Mouse (Mus musculus): Measurements from ENCODE around the gene Fbp1.
A peak's percentile ranks its signal among the peaks of the same experiment; 100 is the strongest.
"Not testable (repeated sequence)": the region's sequence is repeated elsewhere in the genome, so short reads cannot be mapped to it uniquely, and the experiment has no call there.

Gene Fbp1

GRCm38 (mm10) chr13:62883436-62883835 is 4.6 kb downstream of the Fbp1 start:
- DNase-seq, result no peak

- DNase-seq, result no peak
These were observed 5.2 kb downstream of the Fbp1 start for GRCm38 (mm10) chr13:62882856-62883255.

GRCm38 (mm10) chr13:62881336-62881735 is 6.7 kb downstream of the Fbp1 start:
- no peak for DNase-seq

DNA sequence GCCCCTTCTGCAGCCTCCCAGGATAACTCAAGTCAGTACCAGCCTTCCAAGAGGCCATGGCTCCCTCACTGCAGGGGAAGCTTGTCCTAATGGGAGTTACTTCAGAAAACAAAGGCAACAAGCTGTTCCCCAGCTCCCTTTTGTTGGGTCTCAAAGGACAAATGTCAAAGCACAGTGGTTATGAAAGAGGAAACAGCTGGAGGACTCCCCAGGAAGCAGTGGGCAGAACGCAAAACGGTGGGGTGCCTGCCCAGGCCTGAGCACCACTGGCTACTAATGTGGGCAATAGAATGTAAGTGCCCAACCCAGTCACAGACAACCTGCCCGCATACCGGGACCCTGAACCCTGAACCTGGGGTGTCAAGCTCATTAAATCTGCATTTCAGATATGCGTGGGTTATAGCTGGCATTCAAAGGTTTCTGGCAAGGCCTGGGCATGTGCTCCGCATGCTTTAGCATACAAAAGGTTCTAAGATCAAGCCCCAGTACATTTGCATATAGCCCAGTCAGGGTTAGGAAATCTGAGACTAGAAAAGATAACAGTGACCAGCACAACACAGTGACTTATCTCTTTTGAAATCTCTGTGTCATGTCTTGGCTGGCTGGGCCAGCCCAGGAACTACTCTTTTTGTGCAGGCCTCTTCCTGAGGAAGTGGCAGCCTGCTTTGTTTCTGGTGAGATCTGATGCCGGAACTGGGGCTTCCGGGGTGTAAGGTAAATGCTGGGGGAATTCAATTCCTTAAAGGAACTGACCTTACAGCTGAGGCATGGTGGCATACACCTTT is 8.1 kb downstream of the Fbp1 start:
- DNase-seq, result no peak

- DNase-seq, result no peak
These were observed 8.7 kb downstream of the Fbp1 start for GRCm38 (mm10) chr13:62879411-62879810.

GRCm38 (mm10) chr13:62877247-62877646 is 10.8 kb downstream of the Fbp1 start:
- DNase-seq, result no peak

- DNase-seq, result no peak
These were observed 12.0 kb downstream of the Fbp1 start for GRCm38 (mm10) chr13:62876111-62876510.

DNA sequence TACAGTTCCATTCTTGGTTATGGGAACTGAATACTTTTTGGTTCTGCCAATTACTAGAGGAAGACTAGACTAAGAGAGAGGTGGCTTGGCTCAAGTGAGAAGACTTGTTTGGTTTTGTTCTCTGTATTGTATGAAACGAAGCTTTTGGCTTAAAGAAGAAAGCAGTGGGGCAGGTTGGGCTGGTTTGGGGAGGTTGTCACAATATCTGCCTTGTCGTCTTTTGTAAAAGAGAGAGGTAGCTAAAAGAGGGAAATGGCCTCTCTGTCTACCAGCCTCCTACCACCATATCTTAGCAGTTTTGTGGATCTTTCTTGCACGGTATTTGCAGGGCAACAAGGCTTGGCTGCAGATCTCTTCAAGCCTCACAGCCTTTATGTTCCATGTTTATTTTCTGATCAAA is 15.8 kb downstream of the Fbp1 start:
- DNase-seq, result no peak

DNA sequence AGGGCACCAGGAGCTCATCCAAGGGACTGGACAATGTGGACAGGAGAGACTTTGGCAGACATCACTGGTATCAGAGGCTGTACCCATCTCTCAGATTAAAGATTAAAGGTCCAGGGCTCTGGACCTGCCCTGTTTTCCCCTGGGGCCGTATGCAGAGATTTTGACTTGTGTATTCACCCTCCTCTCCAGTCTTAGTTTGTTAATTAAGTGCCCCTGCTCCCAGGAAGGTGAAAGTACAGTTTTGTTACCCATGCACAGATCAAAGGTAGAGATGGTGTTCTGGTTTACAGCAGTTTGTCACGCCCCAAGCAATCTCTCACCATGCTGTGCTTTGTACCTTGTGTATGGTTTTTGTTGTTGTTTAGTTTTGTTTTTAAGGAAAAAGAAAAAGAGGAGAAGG is 17.5 kb downstream of the Fbp1 start:
- DNase-seq, result no peak

DNA sequence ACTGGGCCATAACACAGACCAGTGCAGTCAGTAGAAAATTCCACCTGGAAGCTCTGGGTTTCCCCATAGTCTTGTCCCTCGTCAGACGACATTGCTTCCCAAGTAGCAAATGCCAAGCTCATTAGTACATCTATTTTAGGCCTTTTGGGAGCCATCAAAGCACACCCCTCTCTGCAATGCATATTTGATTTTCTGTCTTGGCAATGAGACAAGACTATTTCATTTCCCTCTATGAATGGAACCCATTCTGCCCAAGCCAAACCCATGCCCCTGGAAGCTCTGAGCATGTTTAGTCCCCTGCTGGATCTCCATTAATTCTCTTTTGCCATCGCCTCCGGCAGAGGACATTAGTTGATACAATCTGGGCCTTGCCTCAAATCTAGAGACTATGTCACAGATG is 21.3 kb downstream of the Fbp1 start:
- no peak for DNase-seq

DNA sequence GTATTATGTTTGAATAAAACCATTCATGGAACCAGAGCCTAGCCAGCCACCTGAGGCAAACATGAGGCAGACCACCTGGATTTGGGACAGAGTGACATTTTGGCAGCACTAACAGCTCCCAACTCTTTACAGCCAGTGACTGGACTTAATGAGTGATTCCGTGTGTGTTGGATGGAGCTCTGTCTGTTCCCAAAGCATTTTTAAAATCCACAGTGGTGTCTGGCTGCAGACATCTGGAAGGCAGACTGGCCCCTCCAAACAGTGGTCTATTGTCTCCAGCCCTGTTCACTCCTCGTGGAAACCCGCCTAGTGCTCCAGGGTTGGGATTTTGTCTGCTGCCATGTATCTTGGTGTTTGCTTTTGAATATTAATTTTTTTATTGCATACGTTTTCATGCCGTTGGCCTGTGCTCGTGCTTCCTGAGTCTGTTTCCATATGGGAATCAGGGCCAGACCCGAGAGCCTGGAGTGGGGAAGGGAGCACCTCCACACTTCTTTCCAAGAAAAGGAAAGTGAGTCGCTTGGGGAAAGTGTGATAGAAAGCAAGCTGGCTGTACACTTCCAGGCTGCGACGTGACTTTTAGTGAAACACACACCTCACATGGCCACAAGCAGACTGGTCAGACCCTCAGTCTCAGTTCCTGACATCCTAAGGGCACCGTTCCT is 22.3 kb downstream of the Fbp1 start:
- no peak for DNase-seq

GRCm38 (mm10) chr13:62863771-62864170 is 24.3 kb downstream of the Fbp1 start:
- DNase-seq, result no peak

GRCm38 (mm10) chr13:62862875-62863274 is 25.2 kb downstream of the Fbp1 start:
- DNase-seq, result no peak

GRCm38 (mm10) chr13:62860068-62860467 is 28.0 kb downstream of the Fbp1 start:
- no peak for DNase-seq

DNA sequence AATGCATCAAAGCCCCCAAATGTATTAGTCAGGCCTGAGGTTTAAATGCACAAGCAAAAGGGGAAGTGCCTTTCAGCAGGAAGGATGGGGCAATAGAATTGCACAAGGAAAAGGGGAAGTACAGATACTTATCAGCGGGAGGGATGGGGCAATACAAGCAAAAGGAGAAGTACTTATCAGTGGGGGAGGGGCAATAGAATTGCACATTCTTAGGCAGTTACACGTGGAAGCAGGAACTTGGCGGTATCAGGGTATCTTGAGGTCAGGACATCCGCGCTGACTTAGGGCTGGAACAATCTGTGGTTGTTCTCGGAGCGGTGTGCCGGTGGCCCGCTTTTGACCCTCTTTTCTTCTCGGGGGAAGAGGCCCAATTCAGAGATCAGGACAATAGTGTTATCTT is 28.8 kb downstream of the Fbp1 start:
- DNase-seq, result not testable (repeated sequence)

DNA sequence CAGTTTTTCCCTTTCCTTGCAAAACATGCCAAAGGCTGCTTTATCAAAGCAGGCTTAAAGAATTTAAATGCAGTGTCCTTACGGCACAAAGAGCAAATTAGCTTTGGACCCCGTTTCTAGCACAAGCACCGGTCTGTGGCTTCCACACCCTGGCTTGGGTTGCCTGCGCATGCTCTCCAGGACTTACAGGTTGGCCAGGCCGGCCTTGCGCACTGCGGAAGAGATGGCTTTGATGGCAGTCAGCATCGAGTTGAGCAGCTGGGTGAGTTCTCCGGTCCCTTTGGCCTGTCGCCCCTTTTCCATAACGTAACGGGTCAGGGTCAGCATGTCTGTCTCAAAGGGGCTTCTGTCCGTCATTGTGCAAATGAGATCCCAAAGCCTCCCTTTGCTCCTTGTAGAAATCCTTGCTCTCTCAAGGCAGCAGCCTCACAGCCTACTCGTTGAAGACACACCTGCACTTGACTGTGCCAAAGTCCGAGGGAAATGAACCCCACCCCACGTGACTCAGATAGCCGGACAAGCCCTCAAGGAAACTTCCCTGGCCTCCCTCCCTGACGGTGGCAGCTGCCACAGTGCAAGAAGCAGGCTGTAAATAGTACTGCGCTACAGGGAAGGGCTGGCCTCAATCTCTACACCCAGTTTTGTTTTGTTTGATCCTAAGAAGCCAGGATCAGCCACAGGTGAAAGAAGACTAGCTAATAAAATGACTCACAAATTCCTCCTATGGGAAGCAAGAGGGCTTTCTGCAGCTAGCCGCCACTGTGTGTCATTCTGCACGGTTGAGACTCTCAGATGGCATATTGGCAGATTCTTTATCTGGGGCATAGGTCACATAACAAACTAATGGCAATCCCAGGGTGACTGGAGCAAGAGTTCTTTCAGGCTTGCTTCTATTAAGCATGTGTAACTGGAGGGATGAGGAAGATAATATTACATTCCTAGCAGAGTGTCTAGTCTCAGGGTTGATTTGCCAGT is 29.9 kb downstream of the Fbp1 start, which contains the start of gene Fbp2:
TSS of gene Fbp2 (minus strand) at position 482 of the 975 bp plus-strand sequence.
- DNase-seq, result no peak

- no peak for DNase-seq
These were observed 31.2 kb downstream of the Fbp1 start for GRCm38 (mm10) chr13:62856850-62857249.

DNA sequence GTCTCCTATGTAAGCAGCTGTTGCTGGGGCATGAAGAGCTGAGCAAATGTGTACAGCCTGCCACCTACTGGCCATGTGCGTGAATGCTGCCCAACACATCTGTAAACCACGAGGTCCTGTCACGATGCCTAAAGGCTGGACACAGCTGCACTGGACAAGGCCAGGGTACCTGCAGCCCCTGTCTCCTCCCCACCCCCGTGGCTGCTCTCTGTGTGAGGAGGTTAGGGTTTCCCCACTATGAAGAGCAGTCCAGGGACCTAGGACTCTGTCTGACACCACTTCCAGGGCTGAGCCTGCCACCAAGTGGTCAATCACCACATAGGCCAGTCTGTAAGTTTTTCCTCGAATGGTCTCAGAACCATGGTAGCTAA is 31.8 kb downstream of the Fbp1 start:
- DNase-seq, result peak; percentile 26

- no peak for DNase-seq
These were observed 32.4 kb downstream of the Fbp1 start for GRCm38 (mm10) chr13:62855396-62856304.

DNA sequence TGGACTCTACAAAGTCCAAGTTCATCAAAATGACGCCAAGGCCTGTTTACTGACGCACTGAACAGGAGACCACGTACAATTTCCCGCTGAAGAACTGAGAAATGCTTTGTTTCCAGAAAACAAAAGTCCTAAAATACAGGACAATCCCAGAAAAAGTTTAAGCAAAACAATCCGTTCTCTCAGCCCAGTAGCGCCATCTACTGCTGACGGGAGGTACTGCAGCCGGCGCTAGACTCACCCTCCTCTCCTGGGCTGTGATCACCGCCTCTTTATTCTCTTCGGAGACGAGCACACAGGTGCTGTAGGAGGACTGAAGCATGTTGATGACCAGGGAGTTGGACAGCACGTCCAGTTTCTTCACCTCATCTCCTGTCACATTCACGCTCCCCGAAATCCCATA is 33.4 kb downstream of the Fbp1 start:
- DNase-seq, result peak; percentile 23

GRCm38 (mm10) chr13:62833341-62833740 is 54.7 kb downstream of the Fbp1 start:
- DNase-seq, result no peak

DNA sequence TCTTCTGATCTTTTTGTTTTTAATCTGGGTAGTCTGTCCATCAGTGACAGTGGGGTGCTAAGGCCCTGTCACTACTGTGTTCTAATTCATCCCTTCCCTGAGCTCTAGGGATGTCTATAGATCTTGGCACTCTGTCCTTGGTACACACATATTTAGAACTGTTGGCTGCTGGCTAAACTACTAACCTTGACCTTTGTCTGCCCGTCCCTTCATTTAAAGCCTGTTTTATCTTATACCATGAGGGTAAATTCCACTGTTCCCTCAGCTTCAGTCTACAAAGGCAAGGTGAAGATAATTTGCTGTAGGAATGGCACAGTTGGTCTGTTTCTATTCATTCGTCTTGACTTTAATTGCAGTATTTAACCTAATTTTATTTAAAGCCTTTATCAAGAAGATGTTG is 55.8 kb downstream of the Fbp1 start:
- DNase-seq, result no peak

Measured in cerebellum, adult 11 months (tissue).